Mouse (Mus musculus) heart, embryonic 10.5 days (tissue): ENCODE data around the gene Slc9b1. TPM values are rescaled to one million over a fixed set of nuclear protein-coding genes. Genes with fewer than 3 reads are reported as not detected.

Source experiments
- polyA plus RNA-seq: library from polyadenylated mRNA; unstranded; fragments of >200 nt; fragmentation: Nextera tagmentation; extraction: Ambion mirVana; gene quantifications from 2 replicates; pipeline ENCODE4 v1.2.1, GENCODE M21; 2016

Gene Slc9b1
- polyA plus RNA-seq, 1 experiment from 2014 or later, result 0.44 TPM

Other genes starting within 250 kb of the Slc9b1 start
- 20.6 and 26.9 TPM in 2 replicates for gene Cenpe, start 135.5 kb upstream of the Slc9b1 start, polyA plus RNA-seq
- gene Bdh2, start 66.8 kb upstream of the Slc9b1 start, polyA plus RNA-seq, result 3.6 and 3.9 TPM in 2 replicates
- 1.5 and 2.1 TPM in 2 replicates for gene Slc9b2, start 40.3 kb upstream of the Slc9b1 start, polyA plus RNA-seq
- gene Cisd2, start 75.9 kb downstream of the Slc9b1 start, polyA plus RNA-seq, result 66.2 and 67.0 TPM in 2 replicates
- 461 and 523 TPM in 2 replicates for gene Ube2d3, start 90.1 kb downstream of the Slc9b1 start, polyA plus RNA-seq
- gene Manba, start 137.6 kb downstream of the Slc9b1 start, polyA plus RNA-seq, result 17.3 and 31.0 TPM in 2 replicates